Mouse (Mus musculus): Measurements from ENCODE around the gene Gm20850. TPM values are rescaled to one million over a fixed set of nuclear protein-coding genes. Genes with fewer than 3 reads are reported as not detected.
"Not testable (repeated sequence)": the region's sequence is repeated elsewhere in the genome, so short reads cannot be mapped to it uniquely, and the experiment has no call there.

The Gm20850 gene
- polyA plus RNA-seq (2014; fragmentation: Nextera tagmentation; extraction: Ambion mirVana), result not detected in 2 replicates

DNA sequence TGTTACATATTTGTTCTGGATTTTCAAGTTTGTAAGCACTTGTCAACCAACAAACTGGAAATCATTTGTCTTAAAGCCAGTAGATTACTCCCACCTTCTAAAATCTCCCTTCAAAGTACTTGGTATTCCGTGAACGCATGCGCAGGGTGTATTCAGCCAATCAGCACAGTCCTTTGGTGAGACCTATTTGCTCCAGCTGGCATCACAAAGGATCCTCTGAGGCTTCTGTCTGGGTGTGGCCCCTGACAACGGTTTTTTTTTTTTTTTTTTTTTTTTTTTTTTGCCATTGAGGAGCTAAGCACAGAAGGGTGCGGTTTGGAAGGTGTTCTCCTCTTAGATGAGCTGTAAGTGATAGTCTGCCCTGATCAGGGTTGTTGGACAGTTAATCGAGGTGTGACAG is at the start of gene Gm20850:
TSS of gene Gm20850 (plus strand) at position 301 of the 400 bp plus-strand sequence.
- not testable (repeated sequence) for H3K4me1 ChIP-seq (ENCODE audit: control insufficient read depth, insufficient read depth, low read length); H3K4me2 ChIP-seq (ENCODE audit: low read depth, low read length); H3K27me3 ChIP-seq (ENCODE audit: control insufficient read depth, insufficient read depth, low read length); H3K9ac ChIP-seq (replicated peaks; ENCODE audit: low read depth, low read length); H3K36me3 ChIP-seq (ENCODE audit: control insufficient read depth, insufficient read depth, low read length); H3K4me3 ChIP-seq (ENCODE audit: low read depth, low read length); H3K27ac ChIP-seq (ENCODE audit: low read depth, low read length); H3K9me3 ChIP-seq (ENCODE audit: control insufficient read depth, low read length); ATAC-seq (ENCODE audit: low read depth)
- no CpG with 5 or more reads among the region's 6 CpGs for WGBS

All from neural tube, embryonic 14.5 days (tissue).